Mouse (Mus musculus): Measurements from ENCODE around the gene Krtap17-1. TPM values are rescaled to one million over a fixed set of nuclear protein-coding genes. Genes with fewer than 3 reads are reported as not detected.

The Krtap17-1 gene
- polyA plus RNA-seq (2014; fragmentation: Illumina TruSeq; extraction: RNeasy Lipid Tissue Mini Kit (QIAGEN cat#74804); ENCODE audit: low read depth, low replicate concordance), result not detected

GRCm38 (mm10) chr11:99993620-99994383 lies at the start of gene Krtap17-1:
Gene Krtap17-1 (minus strand): TSS chr11:99993994.

GRCm38 (mm10) chr11:100041454-100041853 lies 47.7 kb upstream of the Krtap17-1 start, which contains the start of gene Krt34:
Gene Krt34 (minus strand): TSS chr11:100041554.

GRCm38 (mm10) chr11:100029768-100030167 lies 36.0 kb upstream of the Krtap17-1 start, which contains the start of gene Krt33b:
Gene Krt33b (minus strand): TSS chr11:100029868.

GRCm38 (mm10) chr11:100016112-100016511 lies 22.3 kb upstream of the Krtap17-1 start, which contains the start of gene Krt33a:
Gene Krt33a (minus strand): TSS chr11:100016212.

GRCm38 (mm10) chr11:99986180-99986647 lies 7.6 kb downstream of the Krtap17-1 start, which contains the start of gene Krtap16-1:
Gene Krtap16-1 (minus strand): TSS chr11:99986597.

GRCm38 (mm10) chr11:99978953-99979352 lies 14.8 kb downstream of the Krtap17-1 start, which contains the start of gene Krtap29-1:
Gene Krtap29-1 (minus strand): TSS chr11:99979053.

GRCm38 (mm10) chr11:99948175-99948574 lies 45.6 kb downstream of the Krtap17-1 start, which contains the start of gene Krtap9-5:
Gene Krtap9-5 (plus strand): TSS chr11:99948475.

Other genes with a start within 250 kb of the Krtap17-1 start
- not detected for gene Gm11595, start 221.1 kb downstream of the Krtap17-1 start, polyA plus RNA-seq (2014; fragmentation: Illumina TruSeq; extraction: RNeasy Lipid Tissue Mini Kit (QIAGEN cat#74804); ENCODE audit: low read depth, low replicate concordance)
- gene Krtap4-8, start 213.3 kb downstream of the Krtap17-1 start, polyA plus RNA-seq (2014; fragmentation: Illumina TruSeq; extraction: RNeasy Lipid Tissue Mini Kit (QIAGEN cat#74804); ENCODE audit: low read depth, low replicate concordance), result not detected
- gene Krtap4-9, start 208.8 kb downstream of the Krtap17-1 start, polyA plus RNA-seq (2014; fragmentation: Illumina TruSeq; extraction: RNeasy Lipid Tissue Mini Kit (QIAGEN cat#74804); ENCODE audit: low read depth, low replicate concordance), result not detected
- not detected for gene Gm11596, start 200.5 kb downstream of the Krtap17-1 start, polyA plus RNA-seq (2014; fragmentation: Illumina TruSeq; extraction: RNeasy Lipid Tissue Mini Kit (QIAGEN cat#74804); ENCODE audit: low read depth, low replicate concordance)
- gene Gm11569, start 195.1 kb downstream of the Krtap17-1 start, polyA plus RNA-seq (2014; fragmentation: Illumina TruSeq; extraction: RNeasy Lipid Tissue Mini Kit (QIAGEN cat#74804); ENCODE audit: low read depth, low replicate concordance), result not detected
- gene Gm11554, start 189.5 kb downstream of the Krtap17-1 start, polyA plus RNA-seq (2014; fragmentation: Illumina TruSeq; extraction: RNeasy Lipid Tissue Mini Kit (QIAGEN cat#74804); ENCODE audit: low read depth, low replicate concordance), result not detected
- not detected for gene Krtap4-13, start 184.1 kb downstream of the Krtap17-1 start, polyA plus RNA-seq (2014; fragmentation: Illumina TruSeq; extraction: RNeasy Lipid Tissue Mini Kit (QIAGEN cat#74804); ENCODE audit: low read depth, low replicate concordance)
- gene Gm11564, start 178.3 kb downstream of the Krtap17-1 start, polyA plus RNA-seq (2014; fragmentation: Illumina TruSeq; extraction: RNeasy Lipid Tissue Mini Kit (QIAGEN cat#74804); ENCODE audit: low read depth, low replicate concordance), result not detected
- not detected for gene 2300003K06Rik, start 155.9 kb downstream of the Krtap17-1 start, polyA plus RNA-seq (2014; fragmentation: Illumina TruSeq; extraction: RNeasy Lipid Tissue Mini Kit (QIAGEN cat#74804); ENCODE audit: low read depth, low replicate concordance)
- gene Krtap4-16, start 142.4 kb downstream of the Krtap17-1 start, polyA plus RNA-seq (2014; fragmentation: Illumina TruSeq; extraction: RNeasy Lipid Tissue Mini Kit (QIAGEN cat#74804); ENCODE audit: low read depth, low replicate concordance), result not detected
- not detected for gene Gm11568, start 136.1 kb downstream of the Krtap17-1 start, polyA plus RNA-seq (2014; fragmentation: Illumina TruSeq; extraction: RNeasy Lipid Tissue Mini Kit (QIAGEN cat#74804); ENCODE audit: low read depth, low replicate concordance)
- not detected for gene Gm11559, start 129.5 kb downstream of the Krtap17-1 start, polyA plus RNA-seq (2014; fragmentation: Illumina TruSeq; extraction: RNeasy Lipid Tissue Mini Kit (QIAGEN cat#74804); ENCODE audit: low read depth, low replicate concordance)
- not detected for gene Krtap9-1, start 120.6 kb downstream of the Krtap17-1 start, polyA plus RNA-seq (2014; fragmentation: Illumina TruSeq; extraction: RNeasy Lipid Tissue Mini Kit (QIAGEN cat#74804); ENCODE audit: low read depth, low replicate concordance)
- gene Gm11567, start 114.8 kb downstream of the Krtap17-1 start, polyA plus RNA-seq (2014; fragmentation: Illumina TruSeq; extraction: RNeasy Lipid Tissue Mini Kit (QIAGEN cat#74804); ENCODE audit: low read depth, low replicate concordance), result not detected
- gene Krtap31-1, start 86.1 kb downstream of the Krtap17-1 start, polyA plus RNA-seq (2014; fragmentation: Illumina TruSeq; extraction: RNeasy Lipid Tissue Mini Kit (QIAGEN cat#74804); ENCODE audit: low read depth, low replicate concordance), result not detected
- not detected for gene Gm11565, start 79.2 kb downstream of the Krtap17-1 start, polyA plus RNA-seq (2014; fragmentation: Illumina TruSeq; extraction: RNeasy Lipid Tissue Mini Kit (QIAGEN cat#74804); ENCODE audit: low read depth, low replicate concordance)
- gene Krtap31-2, start 57.7 kb downstream of the Krtap17-1 start, polyA plus RNA-seq (2014; fragmentation: Illumina TruSeq; extraction: RNeasy Lipid Tissue Mini Kit (QIAGEN cat#74804); ENCODE audit: low read depth, low replicate concordance), result not detected
- not detected for gene Krtap9-5, start 45.5 kb downstream of the Krtap17-1 start, polyA plus RNA-seq (2014; fragmentation: Illumina TruSeq; extraction: RNeasy Lipid Tissue Mini Kit (QIAGEN cat#74804); ENCODE audit: low read depth, low replicate concordance)
- gene Krtap29-1, start 14.9 kb downstream of the Krtap17-1 start, polyA plus RNA-seq (2014; fragmentation: Illumina TruSeq; extraction: RNeasy Lipid Tissue Mini Kit (QIAGEN cat#74804); ENCODE audit: low read depth, low replicate concordance), result not detected
- not detected for gene Krtap16-1, start 7.4 kb downstream of the Krtap17-1 start, polyA plus RNA-seq (2014; fragmentation: Illumina TruSeq; extraction: RNeasy Lipid Tissue Mini Kit (QIAGEN cat#74804); ENCODE audit: low read depth, low replicate concordance)
- gene Krt33a, start 22.2 kb upstream of the Krtap17-1 start, polyA plus RNA-seq (2014; fragmentation: Illumina TruSeq; extraction: RNeasy Lipid Tissue Mini Kit (QIAGEN cat#74804); ENCODE audit: low read depth, low replicate concordance), result not detected
- not detected for gene Krt33b, start 35.9 kb upstream of the Krtap17-1 start, polyA plus RNA-seq (2014; fragmentation: Illumina TruSeq; extraction: RNeasy Lipid Tissue Mini Kit (QIAGEN cat#74804); ENCODE audit: low read depth, low replicate concordance)
- gene Krt34, start 47.6 kb upstream of the Krtap17-1 start, polyA plus RNA-seq (2014; fragmentation: Illumina TruSeq; extraction: RNeasy Lipid Tissue Mini Kit (QIAGEN cat#74804); ENCODE audit: low read depth, low replicate concordance), result not detected
- not detected for gene Krt31, start 56.6 kb upstream of the Krtap17-1 start, polyA plus RNA-seq (2014; fragmentation: Illumina TruSeq; extraction: RNeasy Lipid Tissue Mini Kit (QIAGEN cat#74804); ENCODE audit: low read depth, low replicate concordance)
- not detected for gene Krt32, start 94.2 kb upstream of the Krtap17-1 start, polyA plus RNA-seq (2014; fragmentation: Illumina TruSeq; extraction: RNeasy Lipid Tissue Mini Kit (QIAGEN cat#74804); ENCODE audit: low read depth, low replicate concordance)
- not detected for gene Krt35, start 102.2 kb upstream of the Krtap17-1 start, polyA plus RNA-seq (2014; fragmentation: Illumina TruSeq; extraction: RNeasy Lipid Tissue Mini Kit (QIAGEN cat#74804); ENCODE audit: low read depth, low replicate concordance)
- gene Krt36, start 111.6 kb upstream of the Krtap17-1 start, polyA plus RNA-seq (2014; fragmentation: Illumina TruSeq; extraction: RNeasy Lipid Tissue Mini Kit (QIAGEN cat#74804); ENCODE audit: low read depth, low replicate concordance), result not detected
- gene Krt13, start 127.6 kb upstream of the Krtap17-1 start, polyA plus RNA-seq (2014; fragmentation: Illumina TruSeq; extraction: RNeasy Lipid Tissue Mini Kit (QIAGEN cat#74804); ENCODE audit: low read depth, low replicate concordance), result not detected
- not detected for gene Krt15, start 141.9 kb upstream of the Krtap17-1 start, polyA plus RNA-seq (2014; fragmentation: Illumina TruSeq; extraction: RNeasy Lipid Tissue Mini Kit (QIAGEN cat#74804); ENCODE audit: low read depth, low replicate concordance)
- gene Krt19, start 154.7 kb upstream of the Krtap17-1 start, polyA plus RNA-seq (2014; fragmentation: Illumina TruSeq; extraction: RNeasy Lipid Tissue Mini Kit (QIAGEN cat#74804); ENCODE audit: low read depth, low replicate concordance), result 104 TPM
- not detected for gene Krt9, start 199.3 kb upstream of the Krtap17-1 start, polyA plus RNA-seq (2014; fragmentation: Illumina TruSeq; extraction: RNeasy Lipid Tissue Mini Kit (QIAGEN cat#74804); ENCODE audit: low read depth, low replicate concordance)
- gene Krt14, start 213.6 kb upstream of the Krtap17-1 start, polyA plus RNA-seq (2014; fragmentation: Illumina TruSeq; extraction: RNeasy Lipid Tissue Mini Kit (QIAGEN cat#74804); ENCODE audit: low read depth, low replicate concordance), result not detected